Mouse (Mus musculus) heart, embryonic 16.5 days (tissue): ENCODE data around the gene Slc30a10. TPM values are rescaled to one million over a fixed set of nuclear protein-coding genes. Genes with fewer than 3 reads are reported as not detected.

Experiments used
- polyA plus RNA-seq: library from polyadenylated mRNA; unstranded; fragments of >200 nt; fragmentation: Nextera tagmentation; extraction: Ambion mirVana; gene quantifications from 2 replicates; pipeline ENCODE4 v1.2.1, GENCODE M21; 2015

Gene Slc30a10
- polyA plus RNA-seq, 1 experiment from 2014 or later, result 0.07 TPM

Other genes with a start within 250 kb of the Slc30a10 start
- gene Iars2, start 125.5 kb upstream of the Slc30a10 start, polyA plus RNA-seq, result 40.5 and 42.6 TPM in 2 replicates
- 26.9 and 33.6 TPM in 2 replicates for gene Bpnt1, start 122.7 kb upstream of the Slc30a10 start, polyA plus RNA-seq
- gene Eprs, start 91.8 kb upstream of the Slc30a10 start, polyA plus RNA-seq, result 95.8 and 104 TPM in 2 replicates